Mouse (Mus musculus) liver, embryonic 14.5 days (tissue): ENCODE results near the gene Rpp21.

ENCODE experiments used
- CTCF ChIP-seq: IDR thresholded peaks from 2 replicates; pipeline ENCODE4 v1.5.1; 2016; ENCODE audit warnings: antibody characterized with exemption, low read depth, control low read depth
- EP300 ChIP-seq: IDR thresholded peaks from 2 replicates; pipeline ENCODE4 v1.6.1; 2016; ENCODE audit warnings: antibody characterized with exemption, low read depth

GRCm38 (mm10) chr17:36226921-36227320, 30.9 kb downstream of the Rpp21 start:
- TF ChIP-seq CTCF (0 out of 2 replicates have a peak, but pooled peaks have one; percentile 20), EP300 (no peak)
